Mouse (Mus musculus) cerebellum, adult (tissue): ENCODE results near the gene Mgat2.
A peak's percentile ranks its signal among the peaks of the same experiment; 100 is the strongest.

ENCODE experiments used
- ATAC-seq: cut with Nextera tagmentation; 2 replicates; pipeline ENCODE4 v1.9.2; 2017; ENCODE audit warnings: mild to moderate bottlenecking, moderate library complexity, mixed read lengths; ENCODE audit not compliant: insufficient number of reproducible peaks, low FRiP score, low TSS enrichment

Gene Mgat2

GRCm38 (mm10) chr12:69210056-69210979, 26.4 kb downstream of the Mgat2 start:
- ATAC-seq = no peak

DNA sequence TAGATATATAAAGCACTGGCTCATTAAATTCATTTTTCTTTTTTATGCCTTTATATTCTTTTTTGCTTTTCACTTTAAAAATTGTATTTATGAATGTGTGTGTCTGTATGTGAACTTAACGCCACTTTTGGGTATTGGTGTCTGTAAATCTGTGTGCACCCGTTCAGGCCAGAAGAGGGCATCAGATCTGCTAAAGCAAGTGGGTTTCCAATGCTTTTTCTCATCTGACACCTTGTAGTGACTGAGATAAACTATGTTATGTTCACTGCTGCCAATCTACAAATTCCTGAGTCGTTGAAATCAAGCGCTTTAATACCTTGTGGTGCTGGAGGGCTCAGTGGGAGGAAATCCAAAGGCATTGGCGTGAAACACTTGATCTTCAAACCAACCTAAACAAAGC, 27.1 kb downstream of the Mgat2 start:
- ATAC-seq = no peak

DNA sequence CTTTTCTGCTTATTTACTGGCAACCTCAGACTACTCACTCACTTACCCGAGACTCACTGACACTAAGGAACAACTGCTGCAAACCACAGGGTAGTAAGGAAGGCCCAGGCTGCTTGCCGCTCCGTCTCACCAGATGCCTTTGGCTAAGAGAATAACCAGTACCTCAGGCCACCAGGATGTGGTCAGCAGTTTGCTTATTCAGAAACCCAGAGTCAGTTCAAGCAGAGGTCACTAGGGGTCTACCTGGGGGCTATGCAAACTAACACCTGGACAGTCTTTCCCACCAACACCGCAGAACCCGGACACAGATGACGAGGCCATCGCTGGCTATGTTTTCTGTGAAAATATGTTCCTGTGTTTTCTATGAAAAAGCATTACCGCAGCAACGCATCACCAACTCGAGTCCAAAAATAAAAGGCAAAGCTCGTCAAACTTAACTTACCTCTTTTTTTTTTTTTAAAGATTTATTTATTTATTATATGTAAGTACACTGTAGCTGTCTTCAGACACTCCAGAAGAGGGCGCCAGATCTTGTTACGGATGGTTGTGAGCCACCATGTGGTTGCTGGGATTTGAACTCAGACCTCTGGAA, 29.3 kb downstream of the Mgat2 start:
- no peak for ATAC-seq

DNA sequence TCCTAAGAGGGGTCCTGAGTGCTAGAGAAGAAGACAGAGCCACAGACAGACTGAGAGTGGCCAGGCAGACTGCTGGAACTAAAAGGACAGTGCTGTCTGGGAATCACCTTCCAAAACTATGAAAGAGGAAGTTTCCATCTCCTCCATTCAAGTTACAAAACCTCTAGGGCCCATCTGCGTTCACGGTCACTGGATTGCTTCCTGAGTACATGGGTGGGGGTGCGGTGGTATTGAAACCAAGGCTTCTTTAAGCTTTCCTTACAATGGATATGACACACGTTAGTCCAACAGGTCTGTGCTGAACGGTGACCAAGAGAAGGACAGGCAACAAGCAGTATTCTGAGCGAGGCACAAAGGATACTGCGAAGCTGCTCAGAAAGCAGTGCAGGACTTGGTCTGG, 30.4 kb downstream of the Mgat2 start:
- no peak for ATAC-seq

- ATAC-seq = no peak
These were observed 31.2 kb downstream of the Mgat2 start for GRCm38 (mm10) chr12:69215000-69215785.

GRCm38 (mm10) chr12:69216587-69216986, 32.6 kb downstream of the Mgat2 start:
- no peak for ATAC-seq

GRCm38 (mm10) chr12:69220613-69221277, 36.8 kb downstream of the Mgat2 start:
- no peak for ATAC-seq

- peak; percentile 88 for ATAC-seq
These were observed 44.0 kb downstream of the Mgat2 start, which contains the start of gene Pole2 for GRCm38 (mm10) chr12:69227776-69228466. Gene Pole2 (minus strand): TSS chr12:69228195.

DNA sequence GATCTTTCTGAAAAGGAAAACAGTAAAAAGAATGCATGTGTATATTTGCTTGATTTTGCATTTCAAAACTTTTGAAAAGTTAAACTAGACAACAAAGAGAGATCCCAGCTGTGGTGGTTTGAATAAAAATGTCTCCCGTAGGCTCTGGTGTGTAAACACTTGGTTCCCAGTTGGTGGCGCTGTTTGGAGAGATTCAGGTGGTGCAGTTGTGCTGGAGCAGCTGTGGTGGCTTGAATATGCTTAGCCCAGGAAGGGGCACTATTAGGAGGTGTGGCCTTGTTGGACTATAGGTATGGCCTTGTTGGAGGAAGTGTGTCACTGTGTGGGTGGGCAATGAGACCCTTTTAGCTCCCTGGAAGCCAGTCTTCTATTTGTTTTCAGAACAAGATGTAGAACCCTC, 45.3 kb downstream of the Mgat2 start:
- no peak for ATAC-seq

- no peak for ATAC-seq
These were observed 51.8 kb downstream of the Mgat2 start for GRCm38 (mm10) chr12:69235782-69236181.
